Mouse (Mus musculus): ENCODE results near the gene Fam83g. TPM values are rescaled to one million over a fixed set of nuclear protein-coding genes. Genes with fewer than 3 reads are reported as not detected.

Fam83g gene
- polyA plus RNA-seq, 3 experiments from 2014 or later = 0.19 to 0.57 (median 0.19) TPM

- peak; percentile 94 for ATAC-seq
These were observed 31.0 kb upstream of the Fam83g start, which contains the start of gene Grap for GRCm38 (mm10) chr11:61652686-61653447. Grap (plus strand) TSS chr11:61653265.

- ATAC-seq = no peak
These were observed 30.3 kb upstream of the Fam83g start for GRCm38 (mm10) chr11:61653568-61653967.

- no peak for ATAC-seq
These were observed 29.0 kb upstream of the Fam83g start for GRCm38 (mm10) chr11:61654786-61655311.

GRCm38 (mm10) chr11:61655649-61656048 is 28.2 kb upstream of the Fam83g start:
- no peak for ATAC-seq

- no peak for ATAC-seq
These were observed 27.6 kb upstream of the Fam83g start for GRCm38 (mm10) chr11:61656148-61656850.

GRCm38 (mm10) chr11:61657432-61657831 is 26.5 kb upstream of the Fam83g start:
- no peak for ATAC-seq

- ATAC-seq = no peak
These were observed 25.4 kb upstream of the Fam83g start for GRCm38 (mm10) chr11:61658360-61658922.

- ATAC-seq = no peak
These were observed 24.7 kb upstream of the Fam83g start for GRCm38 (mm10) chr11:61659011-61659858.

GRCm38 (mm10) chr11:61660001-61660400 is 23.9 kb upstream of the Fam83g start:
- ATAC-seq = no peak

GRCm38 (mm10) chr11:61660806-61661392 is 23.0 kb upstream of the Fam83g start:
- ATAC-seq = peak; percentile 75

GRCm38 (mm10) chr11:61662189-61662588 is 21.7 kb upstream of the Fam83g start:
- ATAC-seq = no peak

- no peak for ATAC-seq
These were observed 18.5 kb upstream of the Fam83g start for GRCm38 (mm10) chr11:61665401-61665800.

- no peak for ATAC-seq
These were observed 17.7 kb upstream of the Fam83g start for GRCm38 (mm10) chr11:61665991-61666799.

GRCm38 (mm10) chr11:61667248-61667647 is 16.6 kb upstream of the Fam83g start:
- no peak for ATAC-seq

GRCm38 (mm10) chr11:61667782-61668181 is 16.1 kb upstream of the Fam83g start:
- ATAC-seq = no peak

GRCm38 (mm10) chr11:61669492-61670490 is 14.1 kb upstream of the Fam83g start:
- peak; percentile 73 for ATAC-seq

- ATAC-seq = no peak
These were observed 12.0 kb upstream of the Fam83g start for GRCm38 (mm10) chr11:61671781-61672383.

- no peak for ATAC-seq
These were observed 10.2 kb upstream of the Fam83g start for GRCm38 (mm10) chr11:61673686-61674085.

- ATAC-seq = no peak
These were observed 9.6 kb upstream of the Fam83g start for GRCm38 (mm10) chr11:61674151-61674838.

Data from inflammation-experienced regulatory T-cells, adult 6 months (primary cell).